Mouse (Mus musculus) erythroid progenitor cell, adult 5-6 weeks (primary cell): Measurements from ENCODE around the gene Lbr. TPM values are rescaled to one million over a fixed set of nuclear protein-coding genes. Genes with fewer than 3 reads are reported as not detected.
"Not testable (repeated sequence)": the region's sequence is repeated elsewhere in the genome, so short reads cannot be mapped to it uniquely, and the experiment has no call there.

ENCODE experiments used
- ATAC-seq: replicated peaks from 2 replicates; pipeline ENCODE4 v1.8.0; 2016; ENCODE audit warnings: moderate number of reproducible peaks, mild to moderate bottlenecking, moderate TSS enrichment, inconsistent platforms; ENCODE audit not compliant: poor library complexity, low FRiP score, severe bottlenecking
- total RNA-seq, 2 experiments: library from RNA; stranded (forward) in 1 of 2; stranded (reverse) in 1 of 2; fragments of 150-400 nt in 1 of 2; fragments of 186-747, 209-891 nt in 1 of 2; gene quantifications; 2 replicates each; pipeline versions ENCODE4 v1.2.3 to v1.2.4; 2015 to 2017; ENCODE audit warnings: low replicate concordance in 2 of 2

Gene Lbr
- total RNA-seq, 2 experiments from 2014 or later, result 1,191 to 1,371 TPM

DNA sequence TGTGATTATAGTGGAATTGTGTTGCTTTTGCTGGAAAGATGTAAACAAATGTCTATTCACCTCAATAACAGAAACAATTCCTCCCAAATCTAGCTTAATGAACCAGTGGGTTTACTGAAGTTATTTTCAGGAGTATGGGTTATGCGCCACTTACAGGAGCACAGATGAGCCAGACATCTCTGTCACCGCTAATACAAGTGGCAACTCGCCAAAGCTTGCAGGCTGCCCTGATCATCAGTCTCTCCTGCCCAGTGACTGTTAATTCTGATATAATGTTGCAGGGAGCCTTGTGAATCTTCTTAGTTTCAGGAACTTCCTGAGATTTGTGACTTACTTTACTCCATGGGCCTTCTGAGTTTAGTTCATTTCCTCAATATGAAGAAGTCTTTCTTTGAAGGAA lies 42.9 kb downstream of the Lbr start:
- no peak for ATAC-seq

DNA sequence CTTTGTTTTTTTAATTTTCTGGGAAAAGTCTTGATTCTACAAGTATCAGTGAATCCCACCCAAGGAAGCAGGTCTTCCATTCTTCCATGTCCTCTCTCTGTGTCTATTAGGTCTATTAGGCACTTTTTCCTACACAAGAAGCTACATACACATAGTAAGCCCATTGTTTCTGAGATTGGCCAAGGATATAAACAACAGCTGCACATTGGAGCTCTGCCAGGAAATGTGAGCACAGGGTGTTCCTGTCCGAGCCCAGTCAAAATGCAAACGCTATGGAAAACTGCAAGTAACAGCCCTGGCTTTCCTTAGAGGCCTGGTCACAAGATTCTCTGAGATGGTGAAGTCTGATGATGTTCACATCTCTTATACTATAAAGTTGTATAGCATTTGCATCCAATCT lies 49.3 kb downstream of the Lbr start:
- ATAC-seq, result no peak

DNA sequence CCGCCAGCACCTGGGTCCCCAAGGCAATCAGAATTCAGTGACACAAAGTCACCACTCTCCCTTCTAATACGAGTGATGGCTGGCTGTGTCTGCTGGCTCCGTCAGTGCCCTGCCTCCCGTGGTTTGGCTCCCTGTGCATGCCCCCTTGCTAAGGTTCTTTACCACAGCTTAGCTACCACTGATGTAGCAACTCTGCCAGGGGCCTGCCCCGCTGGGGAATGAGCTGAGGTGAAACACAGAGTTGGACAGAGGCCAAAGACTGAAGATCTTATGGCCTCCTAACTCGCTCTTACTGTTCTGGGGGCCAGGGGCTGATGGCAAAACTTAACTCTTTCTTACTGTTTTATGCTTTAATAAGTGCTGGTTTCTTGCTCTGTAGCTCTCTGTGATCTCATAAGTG lies 52.9 kb downstream of the Lbr start:
- no peak for ATAC-seq

DNA sequence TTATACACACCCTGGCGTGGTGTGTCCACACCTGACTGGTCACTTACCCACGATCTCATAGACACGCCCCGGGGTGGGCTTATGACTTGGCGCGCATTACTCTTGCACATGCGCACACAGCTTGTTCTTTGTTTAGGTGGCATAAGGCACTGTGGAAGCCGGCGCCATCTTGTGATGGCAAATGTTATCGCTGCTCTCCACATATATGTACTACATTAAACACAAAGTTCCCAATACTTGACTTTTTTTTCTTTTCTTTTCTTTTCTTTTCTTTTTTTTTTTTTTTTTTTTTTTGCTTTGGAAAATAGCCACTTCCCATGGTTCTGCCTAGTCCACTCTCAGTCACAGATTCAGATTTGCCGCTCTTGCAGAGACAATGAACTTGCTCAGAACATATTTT lies 60.2 kb downstream of the Lbr start:
- ATAC-seq, result not testable (repeated sequence)

DNA sequence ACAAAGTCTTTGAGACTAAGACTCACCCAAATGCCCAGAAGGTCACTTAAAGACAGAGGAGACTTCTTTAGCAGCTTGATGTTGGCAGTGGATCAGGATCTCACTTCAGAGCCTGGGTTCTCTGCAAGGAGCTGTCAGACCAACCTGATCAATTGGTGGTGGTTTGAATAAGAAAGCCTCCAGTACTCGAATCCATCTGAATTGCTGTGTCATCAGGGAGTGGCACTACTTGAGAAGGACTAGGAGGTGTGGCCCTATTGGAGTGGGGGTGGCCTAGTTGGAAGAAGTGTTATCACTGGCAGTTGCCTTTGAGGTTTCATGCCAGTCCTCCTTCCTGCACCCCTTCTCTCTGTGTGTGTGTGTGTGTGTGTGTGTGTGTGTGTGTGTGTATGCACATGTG lies 66.3 kb downstream of the Lbr start:
- ATAC-seq, result no peak

DNA sequence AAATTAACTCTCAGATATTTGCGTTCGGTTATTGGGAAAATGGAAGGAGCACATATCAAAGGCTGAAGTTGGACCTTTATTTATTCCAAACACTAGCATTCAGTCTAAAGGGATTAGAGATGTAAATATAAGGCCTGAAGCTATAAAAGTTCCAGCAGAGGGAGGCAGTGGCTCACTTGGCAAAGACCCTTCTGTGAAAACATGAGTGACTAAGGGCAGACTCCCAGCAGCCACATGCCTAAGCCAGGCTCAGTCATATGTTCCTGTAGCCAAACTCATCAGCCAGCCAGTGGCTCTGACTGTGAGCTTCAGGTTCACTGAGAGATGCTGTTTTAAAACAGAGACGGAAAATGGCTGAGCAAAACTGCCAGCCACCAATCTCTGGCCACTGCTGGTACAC lies 71.0 kb downstream of the Lbr start:
- ATAC-seq, result no peak

DNA sequence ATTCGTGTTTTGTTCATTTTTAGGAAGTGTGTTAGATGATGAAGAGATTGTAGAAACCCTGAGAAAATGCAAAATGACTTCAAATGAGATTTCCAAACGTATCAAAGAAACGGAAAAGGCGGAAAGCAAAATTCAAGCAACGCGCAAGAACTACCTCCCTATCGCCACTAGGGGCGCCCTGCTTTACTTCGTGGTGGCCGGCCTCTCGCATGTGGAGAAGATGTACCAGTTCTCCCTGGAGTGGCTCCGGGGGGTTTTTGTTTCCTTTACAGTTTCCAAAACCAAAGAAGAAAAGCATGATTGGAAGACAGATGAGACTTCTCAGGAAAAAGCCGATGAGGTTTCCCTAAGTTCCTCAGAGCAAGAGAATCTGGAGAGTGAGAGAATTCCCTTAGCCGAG lies 73.5 kb downstream of the Lbr start:
- no peak for ATAC-seq

Other genes starting within 250 kb of the Lbr start
- gene Enah, start 176.9 kb upstream of the Lbr start, total RNA-seq (2015; ENCODE audit: low replicate concordance), result 0.84 TPM in 1 of 2 replicates, not detected in the other
- gene Enah, start 176.9 kb upstream of the Lbr start, total RNA-seq (2017; ENCODE audit: low replicate concordance), result 1.4 and 3.5 TPM in 2 replicates